Mouse (Mus musculus) CD4-positive, CD25-positive, alpha-beta regulatory T cell (primary cell): ENCODE measurements around the gene Atp6v0b. TPM values are rescaled to one million over a fixed set of nuclear protein-coding genes. Genes with fewer than 3 reads are reported as not detected.

Experiments
- polyA plus RNA-seq: library from polyadenylated mRNA; unstranded; fragments of 100-300 nt; shearing (Covaris generic); gene quantifications from one replicate; pipeline ENCODE4 v1.2.1, GENCODE M21; 2017

Gene Atp6v0b
- 188 TPM for polyA plus RNA-seq

GRCm38 (mm10) chr4:117887133-117887532 lies at the start of gene Atp6v0b:
Gene Atp6v0b (minus strand): TSS chr4:117887333.

GRCm38 (mm10) chr4:117929391-117929881 lies 42.3 kb upstream of the Atp6v0b start, which contains the start of gene Artn:
Gene Artn (minus strand): TSS chr4:117929763.

DNA sequence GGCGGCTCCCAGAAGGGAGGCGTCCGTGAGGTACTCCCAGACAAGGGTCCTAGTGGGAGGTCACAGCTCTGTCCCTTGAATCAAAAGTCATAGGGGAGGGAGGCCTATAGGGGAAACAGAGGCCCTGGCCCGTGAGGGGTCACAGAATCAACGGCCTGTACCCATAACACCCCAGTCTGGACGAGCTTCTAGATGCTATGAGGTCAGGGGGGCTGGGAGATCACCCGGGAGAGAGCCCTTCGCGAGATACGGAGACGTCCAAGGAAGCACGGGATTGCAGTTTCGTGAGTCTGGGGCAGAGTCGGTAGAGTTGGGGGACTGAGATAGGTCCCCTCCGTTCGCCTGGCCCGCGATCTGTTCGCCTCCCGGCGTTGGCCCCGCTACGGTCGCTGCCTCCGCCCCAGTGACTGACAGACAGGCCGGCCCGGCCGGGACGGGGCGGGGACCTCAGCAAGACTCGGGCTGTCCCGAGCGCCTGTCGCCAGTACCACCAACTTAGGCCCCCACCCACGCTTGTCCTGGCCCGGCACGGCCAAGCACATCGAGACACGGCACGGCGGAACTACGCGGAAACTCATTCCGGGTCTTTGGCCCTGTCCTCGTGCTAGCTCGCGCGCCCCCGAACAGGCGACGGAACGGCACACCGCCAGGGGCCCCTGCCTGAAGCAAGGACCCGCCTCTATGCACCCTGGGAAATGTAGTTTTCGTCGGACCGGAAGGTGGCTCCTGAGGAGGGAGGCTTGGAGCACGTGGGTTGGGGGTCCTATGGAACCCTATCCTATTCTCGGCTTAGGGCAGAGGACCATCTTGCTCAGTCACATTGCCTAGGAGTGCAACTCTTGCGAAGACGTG lies 27.7 kb upstream of the Atp6v0b start, which contains the start of gene Ipo13:
Gene Ipo13, minus strand, starts transcription at position 409 of the 852 bp plus-strand sequence.

DNA sequence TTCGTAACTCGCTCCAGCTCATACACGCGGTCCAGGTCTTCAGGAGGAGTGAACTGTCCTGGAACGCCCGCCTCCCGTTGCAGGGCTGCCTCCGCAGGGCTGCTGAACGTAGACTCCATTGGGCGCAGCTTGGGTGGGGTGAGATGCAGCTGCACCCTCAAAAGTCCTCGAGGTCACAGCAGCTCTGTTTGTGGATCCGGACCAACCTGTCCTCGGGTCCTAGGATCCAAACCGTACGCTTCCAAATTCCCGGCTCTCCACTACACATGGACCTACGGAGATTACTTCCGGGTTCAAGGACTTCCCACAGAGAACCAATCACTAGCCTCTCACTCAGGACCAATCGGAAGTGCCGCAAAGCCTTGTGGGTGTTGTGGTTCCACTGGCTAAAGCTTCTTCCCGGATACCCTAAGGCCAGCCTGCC lies 4.6 kb upstream of the Atp6v0b start, which contains the start of gene Dph2:
Gene Dph2, minus strand, starts transcription at position 295 of the 424 bp plus-strand sequence.

DNA sequence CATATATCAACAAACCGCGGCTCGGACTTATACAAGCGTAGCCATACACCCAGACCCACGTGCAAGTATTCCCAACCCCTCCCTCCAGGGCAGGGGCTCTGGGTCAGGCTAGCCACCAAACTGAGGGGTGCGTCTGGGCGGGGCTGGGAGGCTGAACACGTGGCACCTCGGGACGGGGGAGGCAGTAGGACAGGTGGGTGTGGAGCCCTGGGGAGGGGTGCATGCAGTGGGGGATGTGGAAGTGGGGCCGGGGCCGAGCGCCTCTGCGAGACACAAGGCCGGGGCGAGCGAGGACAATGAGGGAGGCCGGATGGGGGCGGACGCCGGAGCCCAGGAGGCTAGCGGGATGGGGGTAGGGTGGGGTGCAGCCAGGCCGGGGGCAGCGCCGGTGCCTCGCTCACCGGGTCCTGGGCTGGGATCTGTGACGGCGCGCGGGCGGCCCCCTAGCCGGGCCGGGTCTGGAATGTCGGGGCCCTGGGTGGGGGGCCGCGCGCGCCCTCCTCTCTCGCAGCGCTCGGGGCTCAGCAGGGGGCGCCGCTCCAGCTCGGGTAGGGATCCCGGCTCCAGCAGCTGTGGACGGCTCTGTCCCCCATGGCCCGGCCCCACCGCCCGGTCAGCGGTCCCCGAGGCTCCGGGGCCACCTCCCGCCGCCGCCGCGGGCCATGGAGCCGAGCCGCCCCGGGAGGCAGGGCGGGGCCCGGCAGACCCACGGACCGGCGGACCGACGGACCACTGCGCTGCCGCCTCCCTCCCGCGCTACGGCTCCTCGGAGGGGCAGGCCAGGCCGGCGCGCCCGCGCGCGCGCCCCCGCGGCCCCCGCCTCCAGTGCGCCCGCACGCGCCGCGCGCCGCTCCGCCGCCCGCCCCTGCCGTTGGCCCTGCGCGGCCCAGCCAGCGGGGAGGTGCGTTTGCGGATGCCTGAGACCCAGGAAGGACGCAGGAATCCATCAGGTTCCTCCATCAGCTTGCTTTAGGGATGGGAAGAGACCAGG lies 4.1 kb downstream of the Atp6v0b start, which contains the start of gene B4galt2:
Gene B4galt2, minus strand, starts transcription at position 787 of the 991 bp plus-strand sequence.

GRCm38 (mm10) chr4:117872471-117872886 lies 14.7 kb downstream of the Atp6v0b start, which contains the start of gene Ccdc24:
Gene Ccdc24 (minus strand): TSS chr4:117872557.

DNA sequence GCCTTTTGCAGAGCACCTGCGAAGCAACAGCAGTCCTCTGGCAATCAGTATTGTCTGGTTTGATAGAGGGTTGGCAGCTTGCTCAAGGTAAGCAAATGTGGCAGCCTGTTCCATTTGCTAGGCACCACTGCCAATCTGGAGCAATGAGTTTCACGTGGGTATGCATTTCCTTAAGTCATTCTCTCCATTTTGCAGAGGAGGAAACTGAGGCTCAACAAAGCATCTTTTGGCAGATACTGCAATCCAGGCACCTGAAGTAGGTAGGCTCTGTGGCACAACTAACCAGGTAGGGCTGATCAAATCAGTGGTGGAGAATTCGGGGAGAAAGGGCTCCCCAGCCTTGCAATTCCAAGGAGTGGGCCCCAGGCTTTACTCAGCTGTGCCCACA lies 52.7 kb downstream of the Atp6v0b start, which contains the start of gene Slc6a9:
Gene Slc6a9, plus strand, starts transcription at position 50 of the 388 bp plus-strand sequence.

Other genes starting within 250 kb of the Atp6v0b start
- gene Dmap1, start 205.1 kb downstream of the Atp6v0b start, polyA plus RNA-seq, result 49.5 TPM
- not detected for gene Gm12845, start 162.9 kb downstream of the Atp6v0b start, polyA plus RNA-seq
- not detected for gene Klf17, start 121.7 kb downstream of the Atp6v0b start, polyA plus RNA-seq
- 0.17 TPM for gene Slc6a9, start 52.8 kb downstream of the Atp6v0b start, polyA plus RNA-seq
- gene Ccdc24, start 14.8 kb downstream of the Atp6v0b start, polyA plus RNA-seq, result not detected
- 0.10 TPM for gene B4galt2, start 3.8 kb downstream of the Atp6v0b start, polyA plus RNA-seq
- gene Dph2, start 4.7 kb upstream of the Atp6v0b start, polyA plus RNA-seq, result 39.2 TPM
- 32.2 TPM for gene Ipo13, start 27.7 kb upstream of the Atp6v0b start, polyA plus RNA-seq
- not detected for gene Artn, start 42.4 kb upstream of the Atp6v0b start, polyA plus RNA-seq
- gene St3gal3, start 247.6 kb upstream of the Atp6v0b start, polyA plus RNA-seq, result 7.3 TPM